Mouse (Mus musculus): ENCODE measurements around the gene Il9r.

- no peak for TF ChIP-seq CTCF (IDR thresholded peaks at IDR 0.05; ENCODE audit: extremely low read depth, insufficient read depth, insufficient read length, insufficient replicate concordance)
- no peak for TF ChIP-seq POLR2A (IDR thresholded peaks at IDR 0.05; ENCODE audit: low read depth, low read length)
These were observed 33.8 kb upstream of the Il9r start for GRCm38 (mm10) chr11:32233895-32234294.

Measured in spleen, adult 2 months (tissue).